Mouse (Mus musculus): ENCODE measurements around the gene Focad.

- no peak for TF ChIP-seq POLR2A (IDR thresholded peaks at IDR 0.05; ENCODE audit: control insufficient read depth, low read depth, low read length)
- TF ChIP-seq CTCF (IDR thresholded peaks at IDR 0.05; ENCODE audit: control insufficient read depth, insufficient read depth, insufficient replicate concordance, low read depth, low read length) = no peak
Measured at GRCm38 (mm10) chr4:88396995-88397521, 302.6 kb downstream of the Focad start.
